Mouse (Mus musculus) common myeloid progenitor, adult 5-6 weeks (primary cell): ENCODE data around the gene Lhb. TPM values are rescaled to one million over a fixed set of nuclear protein-coding genes. Genes with fewer than 3 reads are reported as not detected.
"Not testable (repeated sequence)": the region's sequence is repeated elsewhere in the genome, so short reads cannot be mapped to it uniquely, and the experiment has no call there.

Experiments used
- ATAC-seq: replicated peaks from 2 replicates; pipeline ENCODE4 v1.8.0; 2016; ENCODE audit warnings: low read depth, mild to moderate bottlenecking, moderate TSS enrichment, inconsistent platforms; ENCODE audit not compliant: poor library complexity, severe bottlenecking
- total RNA-seq: library from RNA; stranded (forward); fragments of 200-1000, 187-1606 nt; gene quantifications from 2 replicates; pipeline ENCODE4 v1.2.3, GENCODE M21; 2017

The Lhb gene
- total RNA-seq, 1 experiment from 2014 or later = not detected

DNA sequence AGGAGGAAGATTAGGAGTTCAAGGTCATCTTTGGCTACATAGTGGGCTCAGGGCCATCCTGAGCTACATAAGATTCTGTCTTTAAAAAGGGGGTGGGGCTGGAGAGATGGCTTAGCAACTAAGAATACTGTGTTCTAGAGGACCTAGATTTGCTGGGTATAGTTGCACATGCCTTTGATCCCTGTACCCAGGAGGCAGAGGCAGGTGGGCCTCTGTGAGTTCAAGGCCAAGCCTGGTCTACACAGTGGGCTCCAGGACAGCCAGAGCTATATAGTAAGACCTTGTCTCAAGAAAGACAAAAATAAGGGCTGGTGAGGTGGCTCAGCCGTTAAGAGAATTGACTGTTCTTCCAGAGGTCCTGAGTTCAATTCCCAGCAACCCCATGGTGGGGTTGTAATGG, 29.4 kb downstream of the Lhb start:
- no peak for ATAC-seq

DNA sequence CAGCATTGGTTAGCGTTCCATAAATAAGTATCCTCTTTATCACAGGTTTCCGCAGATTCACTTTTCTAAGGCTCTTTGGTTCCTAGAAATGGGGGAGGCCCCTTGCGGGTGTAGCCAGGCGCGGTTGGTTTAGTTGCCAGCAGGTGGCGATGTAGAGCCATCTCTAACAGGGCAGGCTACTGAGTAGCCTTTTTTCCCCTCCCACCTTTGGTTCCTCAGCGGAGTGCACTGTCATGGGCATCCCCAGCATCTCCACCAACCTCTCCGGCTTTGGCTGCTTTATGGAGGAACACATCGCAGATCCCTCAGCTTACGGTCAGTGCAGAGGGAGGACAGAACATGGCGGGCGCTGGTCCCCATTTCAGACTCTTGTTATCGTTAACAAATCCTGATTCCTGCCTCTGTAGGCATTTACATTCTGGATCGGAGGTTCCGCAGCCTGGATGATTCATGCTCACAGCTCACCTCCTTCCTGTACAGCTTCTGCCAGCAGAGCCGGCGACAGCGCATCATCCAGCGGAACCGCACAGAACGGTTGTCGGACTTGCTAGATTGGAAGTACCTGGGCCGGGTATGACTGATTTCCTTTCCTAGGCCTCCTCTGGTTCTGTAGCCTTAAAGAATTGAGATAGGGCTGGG, 30.8 kb downstream of the Lhb start:
- peak; percentile 88 for ATAC-seq

DNA sequence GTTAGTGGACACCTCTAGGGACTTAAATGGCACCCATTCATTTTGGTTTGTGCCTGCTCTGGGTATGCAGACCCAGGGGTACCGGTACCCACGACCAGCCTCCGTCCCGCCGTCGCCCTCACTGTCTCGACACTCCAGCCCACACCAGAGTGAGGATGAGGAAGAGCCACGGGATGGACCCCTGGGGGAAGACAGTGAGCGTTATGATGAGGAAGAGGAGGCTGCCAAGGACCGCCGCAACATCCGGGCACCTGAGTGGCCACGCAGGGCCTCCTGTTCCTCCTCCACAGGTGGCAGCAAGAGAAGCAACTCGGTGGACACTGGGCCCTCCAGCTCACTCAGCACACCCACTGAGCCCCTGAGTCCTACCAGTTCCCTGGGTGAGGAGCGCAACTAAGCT, 34.4 kb downstream of the Lhb start:
- ATAC-seq = no peak

DNA sequence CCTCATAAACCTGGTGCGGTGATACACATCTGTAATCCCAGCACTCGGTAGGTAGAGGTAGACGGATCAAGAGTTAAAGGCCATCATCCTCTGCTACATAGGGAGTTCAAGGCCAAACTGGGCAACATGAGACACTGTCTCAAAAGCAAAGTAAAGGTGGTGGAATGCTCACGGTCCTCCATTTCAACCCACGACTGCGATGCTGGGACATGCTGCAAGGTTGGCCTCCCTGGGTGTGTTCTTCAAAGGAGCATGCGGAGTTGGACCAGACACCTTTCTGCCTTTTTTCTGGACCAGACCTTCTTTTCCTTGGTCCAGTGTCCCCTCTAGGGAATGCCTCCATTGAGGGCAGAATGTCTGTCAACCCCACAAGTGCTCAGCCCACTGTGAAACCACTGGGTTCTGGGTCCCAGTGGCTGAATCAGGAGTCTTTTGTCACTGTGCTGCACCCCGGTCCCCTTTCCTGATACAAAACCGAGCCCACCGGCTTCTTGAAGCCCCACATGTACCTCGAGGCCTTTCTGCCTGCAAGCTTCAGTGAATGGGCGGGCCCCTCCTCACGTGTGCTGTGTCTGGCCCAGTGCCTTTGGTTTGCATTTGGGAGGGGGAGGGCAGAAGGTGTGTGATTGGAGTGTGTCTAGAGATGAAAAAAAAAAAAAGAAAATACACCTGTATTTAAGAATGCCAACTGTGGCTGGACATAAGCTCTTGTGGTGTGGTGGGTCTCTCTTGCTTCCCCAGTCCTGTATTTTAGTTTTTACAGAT, 35.5 kb downstream of the Lhb start:
- ATAC-seq = no peak

DNA sequence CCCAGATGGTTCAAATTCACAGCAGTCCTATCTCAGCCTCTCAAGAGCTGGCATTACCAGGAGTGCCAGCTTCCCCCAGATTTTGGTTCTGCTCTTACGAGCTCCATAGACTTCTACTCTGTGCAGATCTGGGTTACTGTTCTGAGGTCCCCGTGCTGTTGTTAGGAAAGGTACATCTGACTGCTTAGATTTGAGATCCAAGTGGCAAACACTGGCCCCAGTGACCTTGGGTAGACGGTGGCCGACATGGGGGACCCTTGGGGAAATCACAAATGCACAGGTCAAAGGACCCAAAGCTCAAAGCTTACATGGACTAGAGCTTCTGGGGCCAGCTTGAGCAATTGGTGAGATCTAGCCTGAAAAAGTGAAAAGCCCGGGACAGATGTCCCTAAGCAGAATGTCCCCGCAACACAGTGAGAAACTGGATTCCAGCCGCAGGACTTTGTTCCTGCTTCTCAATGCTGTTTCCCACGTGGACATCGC, 36.1 kb downstream of the Lhb start:
- ATAC-seq = no peak

DNA sequence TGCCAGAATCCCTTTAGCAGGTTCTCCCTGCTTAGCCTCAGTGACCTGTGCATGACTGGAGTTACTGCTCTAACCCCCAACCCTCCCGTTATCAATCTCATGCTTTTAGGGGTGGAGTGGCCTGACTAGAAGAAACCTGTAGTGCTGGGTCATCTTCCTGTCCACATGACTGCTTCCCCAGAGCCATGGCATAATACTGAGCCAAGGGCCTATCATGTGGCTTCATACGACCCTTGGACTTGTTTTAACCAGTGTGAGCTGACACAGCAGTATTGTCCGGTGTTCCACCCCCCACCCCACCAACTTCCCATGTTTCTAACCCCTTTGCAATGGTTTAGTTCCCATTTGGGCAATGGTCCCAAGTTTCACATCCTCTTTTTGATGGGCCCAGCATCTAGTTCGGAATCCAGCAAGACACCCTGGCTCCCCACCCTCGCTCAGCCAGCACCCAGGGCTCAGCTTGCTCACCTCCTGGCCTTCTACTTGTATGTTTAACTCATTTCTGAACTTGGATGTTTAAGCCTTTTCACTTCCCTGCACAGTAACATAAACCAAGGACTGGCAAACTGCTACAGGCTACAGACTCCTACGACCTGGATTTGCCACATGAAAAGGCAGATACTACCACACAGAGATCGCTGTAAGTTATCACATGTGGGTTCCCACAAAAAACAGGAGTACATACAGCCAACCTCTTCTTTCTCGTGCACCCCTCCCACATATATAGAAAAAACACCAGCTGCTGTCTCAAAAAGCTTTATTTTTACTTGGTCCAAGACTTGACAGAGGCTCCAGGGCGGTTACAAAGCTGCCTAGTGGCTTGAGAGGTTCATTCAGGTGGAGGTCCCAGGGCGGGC, 36.8 kb downstream of the Lhb start:
- ATAC-seq = peak; percentile 22

DNA sequence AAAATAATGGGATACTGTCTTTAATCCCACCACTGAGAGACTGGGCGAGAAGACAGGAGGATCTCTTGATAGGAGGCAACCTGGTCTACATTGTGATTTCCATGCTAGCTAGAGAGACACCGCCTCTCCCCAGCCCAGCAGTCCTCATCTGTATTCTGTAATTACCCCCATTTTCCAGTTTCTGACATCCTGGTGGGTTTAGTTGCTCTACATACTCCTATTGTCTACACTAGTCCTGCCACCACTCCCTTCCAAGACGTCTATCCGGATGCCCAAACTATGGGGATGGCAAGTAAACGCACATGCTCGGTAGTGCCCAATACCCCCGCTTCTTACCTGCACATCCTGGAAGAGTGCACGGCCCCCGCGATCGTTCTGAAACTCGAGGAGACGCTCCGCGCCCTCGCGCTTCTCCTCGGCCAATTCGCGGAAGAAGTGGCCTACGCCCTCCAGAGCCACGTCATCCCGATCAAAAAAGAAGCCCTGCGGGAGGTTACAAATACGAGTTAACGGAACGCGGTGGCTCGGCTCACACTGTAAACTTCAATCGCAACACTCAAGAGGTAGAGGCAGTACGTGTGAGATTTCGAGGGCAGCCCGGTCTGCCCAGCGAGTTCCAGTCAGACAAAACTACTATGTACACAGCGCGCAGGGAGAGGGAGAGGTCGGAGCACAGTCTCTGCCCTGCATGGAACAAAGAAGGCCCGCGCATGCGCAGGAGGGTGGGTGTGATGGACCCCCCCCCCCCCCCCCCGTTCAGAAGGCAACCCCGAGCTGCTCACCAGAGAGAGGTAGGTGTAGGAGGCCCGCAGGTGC, 38.3 kb downstream of the Lhb start:
- ATAC-seq = 0 out of 2 replicates have a peak, but pooled peaks have one; percentile 9

DNA sequence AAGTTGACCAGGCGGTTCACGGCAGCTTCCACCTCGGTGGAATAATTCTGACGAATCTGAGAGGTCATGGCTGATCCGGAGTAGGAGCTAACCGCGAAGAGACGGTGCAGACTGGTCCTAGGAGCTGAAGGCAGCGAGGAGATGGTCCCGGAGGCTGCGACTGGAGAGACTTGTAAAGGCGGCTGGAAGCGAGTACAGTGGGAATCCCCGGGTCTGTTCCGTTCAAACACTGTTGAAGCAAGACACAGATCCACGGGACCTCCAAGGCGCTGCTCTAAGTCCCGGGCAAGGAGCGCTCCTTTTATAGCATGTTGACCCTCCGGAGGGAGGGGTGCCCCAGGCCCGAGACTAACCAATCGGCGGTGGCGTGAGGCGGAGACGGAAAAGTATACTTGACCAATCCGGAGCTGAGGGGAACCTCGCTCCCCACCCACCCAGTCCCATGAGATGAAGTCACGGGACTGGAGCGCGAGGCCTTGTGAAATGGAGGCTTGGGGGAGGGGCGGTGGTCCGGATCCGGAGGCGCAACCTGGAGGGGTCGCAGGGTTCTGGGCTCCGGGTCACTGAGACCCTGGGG, 39.0 kb downstream of the Lhb start, which contains the start of gene Ftl1:
TSS of gene Ftl1 (minus strand) at position 321 of the 577 bp plus-strand sequence.
- ATAC-seq = peak; percentile 74

DNA sequence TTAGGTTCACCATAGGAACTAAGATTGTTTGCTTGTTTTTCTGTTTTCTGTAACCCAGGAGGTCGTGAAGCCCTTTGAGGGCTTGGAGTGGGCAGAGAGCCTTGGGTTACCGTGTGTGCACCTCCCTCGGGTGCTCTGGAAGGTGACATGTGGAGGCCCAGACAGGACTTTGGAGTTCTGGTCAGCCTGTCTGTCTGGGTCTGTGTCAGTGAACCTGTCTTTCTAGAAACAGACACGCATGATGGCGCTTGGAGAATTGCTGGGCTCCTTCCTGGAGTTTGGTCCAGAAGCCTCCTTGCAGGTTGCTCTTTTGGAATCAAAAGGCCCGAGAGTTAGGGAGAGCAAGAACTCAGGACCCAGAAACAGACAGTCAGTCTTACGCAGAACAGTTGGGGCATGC, 39.8 kb downstream of the Lhb start:
- no peak for ATAC-seq

DNA sequence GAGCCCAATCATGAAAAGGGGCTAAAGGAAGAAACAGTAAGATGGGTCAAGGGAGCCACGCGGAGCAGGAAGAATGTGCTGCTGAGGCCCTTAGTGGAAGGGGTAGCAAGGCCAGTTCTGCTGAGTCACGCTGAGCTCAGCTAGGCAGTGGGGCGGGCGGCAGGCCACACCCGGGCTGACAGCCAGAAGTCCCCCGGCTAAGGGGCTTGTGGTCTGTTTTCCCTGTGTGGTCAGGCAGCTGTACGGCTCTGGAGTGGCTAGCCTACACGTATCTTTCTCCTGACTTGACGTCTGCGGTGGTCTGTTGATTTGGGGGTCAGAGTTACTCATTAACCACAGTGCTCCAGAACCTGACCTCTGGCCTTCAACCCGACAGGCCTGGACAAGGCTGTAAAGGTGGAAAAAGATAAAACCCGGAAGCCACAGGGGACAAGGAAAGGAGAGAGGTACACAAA, 40.3 kb downstream of the Lhb start:
- peak; percentile 70 for ATAC-seq

DNA sequence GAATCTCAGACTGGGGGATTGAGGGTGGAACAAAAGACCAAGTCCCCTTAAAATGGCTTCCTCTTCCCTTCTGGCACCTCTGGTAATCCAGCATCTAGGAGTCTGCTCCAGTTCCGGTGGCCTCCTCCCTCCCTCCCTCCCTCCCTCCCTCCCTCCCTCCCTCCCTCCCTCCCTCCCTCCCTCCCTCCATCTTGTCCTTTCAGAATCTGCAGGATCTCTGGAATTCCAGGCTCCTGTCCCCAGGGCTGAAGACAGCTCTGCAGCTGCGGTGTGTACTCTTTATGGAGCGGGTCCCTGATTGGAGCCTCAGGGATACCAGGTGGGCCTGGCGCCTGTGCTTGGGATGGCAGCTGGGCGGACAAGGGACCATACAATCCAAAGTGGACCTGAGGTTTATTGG, 40.7 kb downstream of the Lhb start:
- no peak for ATAC-seq

DNA sequence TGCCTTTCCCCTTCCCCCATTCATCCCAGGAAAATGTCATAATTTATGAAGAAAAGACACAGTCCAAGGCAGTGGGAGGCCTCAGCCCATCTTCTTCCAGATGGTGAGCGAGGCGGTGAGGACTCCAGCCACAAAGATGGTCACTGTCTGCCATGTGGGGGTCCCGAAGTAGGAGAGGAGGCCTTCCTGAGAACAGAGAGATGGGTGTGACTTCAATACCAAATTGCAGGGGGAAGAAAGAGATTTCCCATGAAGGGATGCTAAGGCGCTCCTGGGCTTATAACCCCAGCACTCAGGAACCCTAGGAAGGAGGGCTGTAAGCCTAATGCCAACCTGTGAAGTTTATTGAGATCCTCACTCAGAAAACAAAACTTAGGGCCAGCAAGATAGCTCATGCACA, 41.2 kb downstream of the Lhb start:
- no peak for ATAC-seq

DNA sequence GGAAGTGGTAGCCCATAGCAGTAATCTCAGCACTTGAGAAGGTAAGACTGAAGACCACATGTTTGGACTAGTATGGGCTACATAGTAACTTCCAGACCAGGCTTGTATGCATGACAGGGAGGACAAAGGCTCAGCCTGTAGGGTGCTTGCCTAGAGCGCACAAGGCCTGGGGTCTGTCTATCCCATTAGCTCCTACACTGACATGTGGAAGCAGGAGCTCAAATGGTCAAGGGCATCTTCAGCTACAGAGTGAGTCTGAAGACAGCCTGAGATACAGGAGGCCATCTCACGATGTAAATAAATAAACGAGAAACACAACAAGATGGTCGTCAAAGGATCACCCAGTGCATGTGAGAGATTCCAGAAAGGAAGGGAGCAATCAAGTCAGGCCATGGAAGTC, 41.7 kb downstream of the Lhb start:
- no peak for ATAC-seq

DNA sequence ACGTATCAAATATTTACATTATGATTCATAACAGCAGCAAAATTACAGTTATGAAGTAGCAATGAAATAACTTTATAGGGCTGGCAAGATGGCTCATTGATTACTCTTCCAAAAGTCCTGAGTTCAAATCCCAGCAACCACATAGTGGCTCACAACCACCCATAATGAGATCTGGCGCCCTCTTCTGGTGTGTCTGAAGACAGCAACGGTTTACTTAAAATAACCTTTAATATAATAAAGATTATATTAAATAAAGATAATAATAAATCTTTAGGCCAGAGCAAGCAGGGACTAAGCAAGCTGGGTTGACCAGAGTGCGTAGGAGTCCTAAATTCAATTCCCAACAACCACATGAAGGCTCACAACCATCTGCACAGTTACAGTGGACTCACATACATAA, 42.2 kb downstream of the Lhb start:
- not testable (repeated sequence) for ATAC-seq

DNA sequence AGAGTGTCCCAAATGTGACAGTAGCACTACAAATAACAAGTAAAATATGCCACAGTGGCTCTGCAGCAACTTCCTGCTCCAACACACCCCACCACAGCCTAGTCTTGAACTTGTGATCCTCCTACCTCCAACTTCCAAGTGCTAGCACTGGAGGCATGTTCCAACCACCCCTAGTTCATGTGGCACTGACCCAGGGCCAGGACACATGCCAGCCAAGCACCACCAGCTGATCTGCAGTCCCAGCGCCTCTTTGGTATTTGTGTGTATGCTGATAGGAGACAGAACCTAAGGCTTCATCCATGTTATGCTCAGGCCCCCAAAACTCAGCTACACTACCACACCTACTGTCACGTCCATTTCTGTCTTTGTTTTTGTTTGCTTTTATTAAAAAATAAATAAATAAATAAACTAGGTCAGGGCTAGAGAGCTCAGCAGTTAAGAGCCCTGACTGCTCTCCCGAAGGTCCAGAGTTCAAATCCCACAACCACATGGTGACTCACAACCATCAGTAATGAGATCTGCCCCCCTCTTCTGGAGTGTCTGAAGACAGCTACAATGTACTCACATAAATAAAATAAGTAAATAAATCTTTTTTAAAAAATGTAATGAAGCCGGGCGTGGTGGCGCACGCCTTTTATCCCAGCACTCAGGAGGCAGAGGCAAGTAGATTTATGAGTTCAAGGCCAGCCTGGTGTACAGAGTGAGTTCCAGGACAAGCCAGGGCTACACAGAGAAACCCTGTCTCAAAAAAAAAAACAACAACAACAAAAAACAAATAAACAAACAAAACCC, 43.6 kb downstream of the Lhb start:
- ATAC-seq = no peak

DNA sequence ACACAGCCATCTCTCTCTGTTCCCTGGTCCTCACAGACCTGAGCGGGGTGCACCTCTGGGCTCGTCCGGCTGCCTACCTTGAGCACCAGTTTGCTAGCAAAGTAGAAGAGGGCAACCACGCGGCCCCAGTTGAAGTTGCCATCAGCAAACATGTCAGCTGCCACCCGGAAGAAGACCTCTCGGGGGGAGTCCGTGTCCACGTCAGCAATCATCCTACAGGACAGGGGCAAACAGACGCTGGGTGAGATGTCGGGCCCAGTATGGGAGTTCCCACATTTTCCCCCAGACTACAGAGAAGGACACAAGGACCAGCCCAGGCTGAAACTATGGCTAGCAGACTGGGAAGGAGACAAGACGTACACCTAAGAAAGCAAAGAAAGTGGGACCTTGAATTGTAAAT, 44.5 kb downstream of the Lhb start:
- ATAC-seq = no peak

DNA sequence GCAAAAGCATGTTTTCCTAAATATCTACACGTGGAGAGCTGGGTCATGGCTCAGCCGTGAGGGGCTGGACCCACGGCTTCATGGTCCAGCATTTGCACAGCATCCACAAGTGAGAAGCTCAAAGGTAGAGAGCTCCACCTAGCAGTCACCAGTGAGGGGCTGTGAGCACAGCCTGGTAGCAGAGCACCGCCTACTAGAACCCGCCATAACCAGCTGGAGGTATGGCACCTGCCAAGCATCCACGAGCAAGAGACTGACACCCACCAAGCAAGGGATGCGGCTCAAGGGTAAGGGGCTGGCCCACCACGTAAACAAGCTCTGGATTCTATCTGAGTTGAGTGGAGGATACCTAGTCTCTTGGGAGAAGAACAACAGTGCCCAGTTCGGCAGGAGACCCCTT, 44.9 kb downstream of the Lhb start:
- ATAC-seq = no peak

DNA sequence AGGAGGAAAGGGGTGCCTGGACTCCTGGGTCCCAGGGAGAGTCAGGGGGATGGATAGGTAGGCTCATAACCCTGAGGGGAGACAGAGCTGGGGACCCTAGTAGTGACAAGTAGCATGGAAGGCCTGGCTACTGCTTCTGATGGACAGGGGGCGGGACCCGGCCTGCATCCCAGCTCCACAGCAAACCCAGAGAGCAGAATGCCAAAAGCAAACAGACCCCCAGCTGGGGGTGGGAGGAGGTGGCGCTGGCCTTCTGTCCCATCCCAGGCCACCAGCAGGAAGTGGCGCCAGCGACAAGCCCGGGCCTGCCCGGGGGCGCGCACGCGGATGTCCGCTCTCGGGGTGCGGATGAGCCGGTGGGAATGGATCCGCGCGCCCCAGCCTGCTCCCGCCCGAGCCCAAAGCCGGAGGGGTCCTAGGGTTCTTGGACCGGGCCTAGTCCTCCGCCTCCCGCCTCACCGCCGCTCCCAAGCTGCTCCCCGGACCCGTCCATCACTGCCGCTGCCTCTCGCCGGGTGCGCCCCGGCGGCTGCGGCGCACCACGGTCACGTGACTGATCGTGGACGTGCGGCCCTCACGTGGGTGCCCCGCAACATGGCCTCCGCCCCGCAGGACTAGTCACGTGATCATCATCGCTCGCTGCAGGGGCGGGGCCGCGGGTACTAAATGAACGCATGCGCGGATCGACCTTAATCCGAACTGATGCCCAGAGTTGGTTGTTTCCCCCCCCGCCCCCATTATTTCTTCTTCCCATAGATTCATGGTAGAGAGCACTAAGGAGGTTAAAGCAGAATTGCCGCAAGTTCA, 45.9 kb downstream of the Lhb start, which contains the start of gene Bax:
TSS of gene Bax (minus strand) at position 616 of the 807 bp plus-strand sequence.
- ATAC-seq = peak; percentile 82
